Mouse (Mus musculus): ENCODE results near the gene 4933402J07Rik.

The 4933402J07Rik gene

DNA sequence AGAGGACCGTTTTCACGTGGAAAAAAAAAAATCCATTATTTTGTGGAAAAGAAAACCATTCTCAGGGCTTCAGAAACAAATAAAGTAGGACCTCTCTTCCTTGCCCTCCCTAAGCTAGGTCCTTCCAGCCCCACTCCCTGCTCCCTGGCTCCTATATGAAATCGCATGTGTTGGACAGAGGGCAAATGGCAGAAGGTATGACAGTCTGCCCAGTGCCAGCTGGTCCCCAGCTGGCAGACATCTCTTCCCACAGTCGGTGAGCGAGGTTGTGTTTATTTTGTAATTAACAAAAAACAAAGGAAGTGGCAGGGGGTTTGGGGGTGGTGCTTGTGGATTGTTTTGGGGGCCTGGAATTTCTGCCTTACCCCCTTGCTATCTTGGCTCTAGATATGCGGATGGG, 56.6 kb downstream of the 4933402J07Rik start:
- DNase-seq (ENCODE audit: low read depth, low spot score): no peak

- no peak for DNase-seq (ENCODE audit: low read depth, low spot score)
These were observed 57.5 kb downstream of the 4933402J07Rik start for GRCm38 (mm10) chr8:87621181-87621580.

- no peak for DNase-seq (ENCODE audit: low read depth, low spot score)
These were observed 66.0 kb downstream of the 4933402J07Rik start for GRCm38 (mm10) chr8:87629656-87630055.

GRCm38 (mm10) chr8:87631776-87632175, 68.1 kb downstream of the 4933402J07Rik start:
- DNase-seq (ENCODE audit: low read depth, low spot score): no peak

DNA sequence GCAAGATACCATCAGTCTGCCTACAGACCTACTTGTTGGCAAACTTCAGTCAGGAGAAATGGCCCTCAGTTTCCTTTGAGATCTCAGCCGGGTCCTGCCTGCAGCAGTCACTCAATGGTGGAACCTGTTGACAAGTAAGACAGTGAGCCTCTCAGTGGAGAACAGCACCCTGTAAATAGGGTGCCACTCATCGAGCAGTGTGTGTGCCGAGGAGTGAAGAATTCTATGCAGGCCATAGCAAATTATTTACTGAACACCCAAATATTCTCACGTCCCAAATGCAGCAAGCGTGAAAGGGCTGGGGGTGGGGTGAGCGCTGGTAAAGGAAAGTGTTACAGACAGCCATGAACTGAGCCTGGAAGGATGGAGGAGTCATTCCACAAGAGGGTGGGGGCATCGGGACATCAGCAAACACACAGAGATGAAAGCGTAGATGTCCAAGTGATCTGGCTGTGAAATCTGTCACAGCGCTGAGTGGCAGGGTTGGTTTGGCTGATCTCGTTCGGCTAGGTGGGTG, 72.6 kb downstream of the 4933402J07Rik start:
- no peak for DNase-seq (ENCODE audit: low read depth, low spot score)
